8 mouse cellular contexts compared by ENCODE assay signal in genomic region chr2:164785481-164786387, GRCm38 (mm10). TPM values are rescaled to one million over a fixed set of nuclear protein-coding genes. Genes with fewer than 3 reads are reported as not detected.
DNase-seq lines count a peak whose midpoint lies in the region; ATAC-seq and TF ChIP-seq lines count a peak whose summit lies in the region.

Gene Snx21 (plus strand): TSS chr2:164785823.

- ATAC-seq in CD4-positive, CD25-positive, alpha-beta regulatory T cell, adult 4 months: peak; percentile 80
- ATAC-seq in heart, embryonic 12.5 days (ENCODE audit: insufficient number of reproducible peaks, low FRiP score): peak; percentile 94
- peak; percentile 87 for ATAC-seq in kidney, postnatal 0 days (replicated peaks; ENCODE audit: low FRiP score, low read depth)
- ATAC-seq in liver, embryonic 12.5 days: peak; percentile 88
- peak; percentile 92 for ATAC-seq in stomach, embryonic 14.5 days (ENCODE audit: insufficient number of reproducible peaks, insufficient read depth, low FRiP score, low read depth)

- H3K27ac ChIP-seq in brown adipose tissue, adult 24 weeks (replicated peaks; ENCODE audit: low read depth, low read length): peak within 1 kb of the TSS; percentile 69
- H3K27ac ChIP-seq in heart, embryonic 12.5 days (ENCODE audit: poor library complexity, severe bottlenecking): peak within 1 kb of the TSS; percentile 86
- peak within 1 kb of the TSS; percentile 90 for H3K27ac ChIP-seq in kidney, postnatal 0 days
- H3K27ac ChIP-seq in liver, embryonic 12.5 days: peak within 1 kb of the TSS; percentile 73
- peak within 1 kb of the TSS; percentile 86 for H3K27ac ChIP-seq in stomach, embryonic 14.5 days (ENCODE audit: low read length)

- H3K4me3 ChIP-seq in brown adipose tissue, adult 24 weeks (ENCODE audit: insufficient read depth, low read depth, low read length): peak within 1 kb of the TSS; percentile 72
- peak within 1 kb of the TSS; percentile 66 for H3K4me3 ChIP-seq in heart, embryonic 12.5 days
- H3K4me3 ChIP-seq in kidney, postnatal 0 days (replicated peaks; ENCODE audit: low read depth, low read length): peak within 1 kb of the TSS; percentile 67
- H3K4me3 ChIP-seq in liver, embryonic 12.5 days: peak within 1 kb of the TSS; percentile 70
- H3K4me3 ChIP-seq in stomach, embryonic 14.5 days (ENCODE audit: low read depth, low read length): peak within 1 kb of the TSS; percentile 66

- H3K9me3 ChIP-seq in heart, embryonic 12.5 days (replicated peaks): no peaks in the 10 kb centered on the region
- H3K9me3 ChIP-seq in kidney, postnatal 0 days (replicated peaks; ENCODE audit: low read length): no peaks in the 10 kb centered on the region
- no peaks in the 10 kb centered on the region for H3K9me3 ChIP-seq in liver, embryonic 12.5 days (replicated peaks)
- no peaks in the 10 kb centered on the region for H3K9me3 ChIP-seq in stomach, embryonic 14.5 days (ENCODE audit: control insufficient read depth, low read depth, low read length)

- under 1% methylated on average over 87 of the region's 89 CpGs for WGBS in heart, embryonic 12.5 days
- WGBS in kidney, postnatal 0 days: under 1% methylated on average over 75 of the region's 89 CpGs
- WGBS in liver, embryonic 12.5 days (ENCODE audit: insufficient replicate concordance): 2% methylated on average over 84 of the region's 89 CpGs
- WGBS in stomach, embryonic 14.5 days: under 1% methylated on average over 86 of the region's 89 CpGs

- DNase-seq in fat pad, adult 2 months (ENCODE audit: extremely low read depth, low read depth, low spot score): peak; percentile 52
- peak; percentile 92 for DNase-seq in kidney, postnatal 0 days (ENCODE audit: low spot score)
- DNase-seq in natural killer cell, adult 2 months (ENCODE audit: low spot score in 2 of 2): peak; percentile 38 to 51

- peak within 1 kb of the TSS; percentile 78 for H3K4me2 ChIP-seq in heart, embryonic 12.5 days
- peak within 1 kb of the TSS; percentile 75 for H3K4me2 ChIP-seq in kidney, postnatal 0 days (ENCODE audit: low read length)
- H3K4me2 ChIP-seq in liver, embryonic 12.5 days: peak within 1 kb of the TSS; percentile 99
- peak within 1 kb of the TSS; percentile 82 for H3K4me2 ChIP-seq in stomach, embryonic 14.5 days (replicated peaks; ENCODE audit: low read depth, low read length)

- H3K36me3 ChIP-seq in heart, embryonic 12.5 days: peaks cover 22% of the 10 kb centered on the region
- H3K36me3 ChIP-seq in kidney, postnatal 0 days (ENCODE audit: insufficient read depth, low read length): peaks cover 4% of the 10 kb centered on the region; the same call in 1 of the 2 replicates
- H3K36me3 ChIP-seq in liver, embryonic 12.5 days: peaks cover 22% of the 10 kb centered on the region; the same call in 1 of the 2 replicates
- peaks cover 3% of the 10 kb centered on the region; the same call in 1 of the 2 replicates for H3K36me3 ChIP-seq in stomach, embryonic 14.5 days (ENCODE audit: control insufficient read depth, insufficient read depth, low read length)

- peaks cover 13% of the 10 kb centered on the region for H3K4me1 ChIP-seq in brown adipose tissue, adult 24 weeks (ENCODE audit: control insufficient read depth, insufficient read depth, insufficient read length, low read length)
- peaks cover 29% of the 10 kb centered on the region for H3K4me1 ChIP-seq in heart, embryonic 12.5 days (replicated peaks)
- H3K4me1 ChIP-seq in kidney, postnatal 0 days (replicated peaks; ENCODE audit: insufficient read depth, low read length): no peaks in the 10 kb centered on the region; the same call in 1 of the 2 replicates
- peaks cover 53% of the 10 kb centered on the region for H3K4me1 ChIP-seq in liver, embryonic 12.5 days
- H3K4me1 ChIP-seq in stomach, embryonic 14.5 days (ENCODE audit: control insufficient read depth, insufficient read depth, low read length): peaks cover 8% of the 10 kb centered on the region; the same call in 1 of the 2 replicates

- H3K27me3 ChIP-seq in heart, embryonic 12.5 days (replicated peaks): no peaks in the 10 kb centered on the region
- no peaks in the 10 kb centered on the region for H3K27me3 ChIP-seq in kidney, postnatal 0 days (ENCODE audit: insufficient read depth, low read length)
- peaks cover 45% of the 10 kb centered on the region for H3K27me3 ChIP-seq in liver, embryonic 12.5 days (replicated peaks)
- no peaks in the 10 kb centered on the region for H3K27me3 ChIP-seq in stomach, embryonic 14.5 days (ENCODE audit: control insufficient read depth, insufficient read depth, low read length)

- peak; percentile 65 for TF ChIP-seq CTCF in kidney, postnatal 0 days (IDR thresholded peaks at IDR 0.05; ENCODE audit: low read depth)

- H3K9ac ChIP-seq in heart, embryonic 12.5 days: peak within 1 kb of the TSS; percentile 83
- H3K9ac ChIP-seq in kidney, postnatal 0 days (ENCODE audit: low read depth, low read length): peak within 1 kb of the TSS; percentile 76
- peak within 1 kb of the TSS; percentile 79 for H3K9ac ChIP-seq in liver, embryonic 12.5 days
- H3K9ac ChIP-seq in stomach, embryonic 14.5 days (replicated peaks; ENCODE audit: low read depth, low read length): peak within 1 kb of the TSS; percentile 64

RNA-seq across cellular contexts. Expression of gene Snx21, which starts in this region (rescaled TPM):
- polyA plus RNA-seq in CD4-positive, CD25-positive, alpha-beta regulatory T cell, adult 4 months (2017; shearing (Covaris generic)): 1 to 10 TPM; 4.9 to 7.7 TPM
- polyA plus RNA-seq in brown adipose tissue, adult 24 weeks (2012; ENCODE audit: insufficient read depth, insufficient read length, missing spikeins): 28.2 and 36.8 TPM in 2 replicates
- 30.8 and 31.7 TPM in 2 replicates for polyA plus RNA-seq in heart, embryonic 12.5 days (2016; fragmentation: Nextera tagmentation; extraction: Ambion mirVana)
- 19.9 and 21.7 TPM in 2 replicates for polyA plus RNA-seq in kidney, postnatal 0 days (2015; fragmentation: Nextera tagmentation; extraction: Ambion mirVana)
- polyA plus RNA-seq in liver, embryonic 12.5 days (2016; fragmentation: Nextera tagmentation; extraction: Ambion mirVana): 5.5 TPM in 2 replicates
- 24.4 and 29.5 TPM in 2 replicates for polyA plus RNA-seq in stomach, embryonic 14.5 days (2014; fragmentation: Nextera tagmentation; extraction: Ambion mirVana)

Comparison
In these comparisons a context has a peak if more than half of its experiments do, and no peak if none do; other contexts are left out.
1. Peak in every context shown above with its lines: DNase-seq, ATAC-seq, H3K4me3 ChIP-seq and H3K27ac ChIP-seq.